Mouse (Mus musculus): ENCODE measurements around the gene Dnajc2. TPM values are rescaled to one million over a fixed set of nuclear protein-coding genes. Genes with fewer than 3 reads are reported as not detected.

Dnajc2 gene
- polyA plus RNA-seq, 1 experiment from 2014 or later: 34.2 TPM

DNA sequence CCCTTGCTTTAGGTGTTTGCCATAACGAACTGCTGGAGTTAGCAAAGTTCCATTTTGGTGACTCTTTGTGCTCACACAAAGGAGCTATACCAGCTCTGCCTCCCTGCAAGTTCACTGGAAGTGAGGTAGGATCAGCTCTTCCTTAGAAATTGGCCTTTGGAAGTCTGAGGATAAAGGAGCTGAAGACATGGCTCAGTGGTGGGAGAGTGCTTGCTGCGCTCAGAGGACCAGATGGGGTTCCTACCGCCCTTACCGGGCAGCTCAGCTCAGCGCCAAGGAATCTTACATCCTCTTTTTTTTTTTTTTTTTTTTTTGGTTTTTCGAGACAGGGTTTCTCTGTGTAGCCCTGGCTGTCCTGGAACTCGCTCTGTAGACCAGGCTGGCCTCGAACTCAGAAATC, 39.1 kb downstream of the Dnajc2 start:
- Histone ChIP-seq H3K4me2 (replicated peaks; ENCODE audit: low read depth, low read length) (no peak overlapping the region), H3K4me1 (ENCODE audit: insufficient read depth, low read depth, low read length) (no peaks in the 10 kb centered on the region), H3K9me3 (ENCODE audit: low read length) (no peaks in the 10 kb centered on the region), H3K27ac (ENCODE audit: low read length) (no peak overlapping the region), H3K9ac (replicated peaks; ENCODE audit: low read depth) (no peak overlapping the region), H3K36me3 (ENCODE audit: insufficient read depth, low read length) (peaks cover 63% of the 10 kb centered on the region), H3K4me3 (ENCODE audit: low read depth, low read length) (no peak overlapping the region), H3K27me3 (replicated peaks; ENCODE audit: insufficient read depth, low read length) (no peaks in the 10 kb centered on the region)
- ATAC-seq: no peak
- no peak for DNase-seq (ENCODE audit: low spot score)
- TF ChIP-seq CTCF (IDR thresholded peaks at IDR 0.05): no peak
- TF ChIP-seq EP300 (IDR thresholded peaks at IDR 0.05): no peak
- WGBS: 88% methylated on average over 7 of the region's 8 CpGs

DNA sequence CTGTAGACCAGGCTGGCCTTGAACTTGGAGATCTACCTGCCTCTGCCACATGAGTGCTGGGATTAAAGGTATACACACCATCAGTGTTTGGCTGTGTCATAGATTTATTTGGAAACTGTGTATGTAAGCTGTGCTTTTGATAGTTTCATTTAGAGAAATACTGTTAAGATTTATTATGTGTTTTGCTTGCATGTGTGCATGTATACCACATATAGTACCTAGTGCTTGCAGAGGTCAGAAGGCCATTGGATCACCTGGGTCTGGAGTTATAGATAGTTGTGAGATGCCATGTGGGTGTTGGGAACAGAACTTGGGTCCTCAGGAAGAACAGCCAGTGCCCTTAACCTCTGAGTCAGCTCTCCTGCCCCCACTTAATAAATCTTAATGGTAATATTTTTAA, 40.4 kb downstream of the Dnajc2 start:
- Histone ChIP-seq H3K27ac (ENCODE audit: low read length) (no peak overlapping the region), H3K36me3 (ENCODE audit: insufficient read depth, low read length) (peaks cover 67% of the 10 kb centered on the region), H3K9ac (replicated peaks; ENCODE audit: low read depth) (no peak overlapping the region), H3K9me3 (ENCODE audit: low read length) (no peaks in the 10 kb centered on the region), H3K4me3 (ENCODE audit: low read depth, low read length) (no peak overlapping the region), H3K4me1 (ENCODE audit: insufficient read depth, low read depth, low read length) (no peaks in the 10 kb centered on the region), H3K27me3 (replicated peaks; ENCODE audit: insufficient read depth, low read length) (no peaks in the 10 kb centered on the region), H3K4me2 (replicated peaks; ENCODE audit: low read depth, low read length) (no peak overlapping the region)
- no peak for TF ChIP-seq EP300 (IDR thresholded peaks at IDR 0.05)
- no peak for TF ChIP-seq CTCF (IDR thresholded peaks at IDR 0.05)
- DNase-seq (ENCODE audit: low spot score) (no peak), ATAC-seq (no peak)

DNA sequence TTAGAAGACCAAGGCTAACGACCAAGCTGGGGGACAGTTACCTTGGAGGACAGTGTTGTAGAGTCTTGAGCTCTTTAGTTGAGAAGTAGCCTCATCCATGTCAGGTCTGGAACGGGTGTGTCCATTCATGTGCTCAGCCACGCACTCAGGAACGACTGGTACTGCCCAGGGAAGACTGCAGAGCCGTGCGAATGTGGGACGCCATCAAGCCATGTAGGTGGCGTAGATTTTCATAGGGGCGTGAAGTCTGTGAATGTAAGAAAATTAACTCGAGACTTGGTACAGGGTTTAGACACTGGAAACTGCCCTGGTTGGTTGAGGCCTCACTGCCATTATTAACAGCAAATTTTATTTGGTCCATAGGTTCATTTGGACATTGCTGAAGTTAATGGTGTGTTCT, 41.4 kb downstream of the Dnajc2 start:
- 96% methylated on average over 10 of the region's 10 CpGs for WGBS
- Histone ChIP-seq H3K27me3 (replicated peaks; ENCODE audit: insufficient read depth, low read length) (no peaks in the 10 kb centered on the region), H3K9ac (replicated peaks; ENCODE audit: low read depth) (no peak overlapping the region)

DNA sequence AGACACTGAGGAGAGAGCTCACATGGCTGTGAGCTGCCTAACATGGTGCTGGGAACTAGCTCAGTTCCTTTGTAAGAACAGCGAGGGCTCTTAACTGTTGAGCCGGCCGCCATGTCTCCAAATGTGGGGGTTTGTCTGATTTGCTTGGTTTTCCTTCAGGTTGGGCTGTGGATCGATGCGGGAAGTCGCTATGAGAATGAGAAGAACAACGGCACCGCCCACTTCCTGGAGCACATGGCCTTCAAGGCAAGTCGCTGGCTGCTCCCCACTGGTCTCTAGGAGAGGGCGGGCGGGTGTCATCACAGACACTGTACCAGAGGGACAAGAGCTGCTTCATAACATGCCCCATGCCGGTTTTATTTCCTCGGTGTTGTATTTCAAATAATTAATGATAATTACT, 45.2 kb downstream of the Dnajc2 start:
- no peak for TF ChIP-seq CTCF (IDR thresholded peaks at IDR 0.05)
- TF ChIP-seq EP300 (IDR thresholded peaks at IDR 0.05): no peak
- peaks cover 37% of the 10 kb centered on the region for H3K36me3 ChIP-seq (ENCODE audit: insufficient read depth, low read length)
- H3K9me3 ChIP-seq (ENCODE audit: low read length): no peaks in the 10 kb centered on the region
- H3K4me1 ChIP-seq (ENCODE audit: insufficient read depth, low read depth, low read length): peaks cover 10% of the 10 kb centered on the region; the same call in 1 of the 2 replicates
- ATAC-seq (no peak), DNase-seq (ENCODE audit: low spot score) (no peak)
- H3K27ac ChIP-seq (ENCODE audit: low read length): no peak overlapping the region
- H3K27me3 ChIP-seq (replicated peaks; ENCODE audit: insufficient read depth, low read length): no peaks in the 10 kb centered on the region
- no peak overlapping the region for H3K4me2 ChIP-seq (replicated peaks; ENCODE audit: low read depth, low read length)
- no peak overlapping the region for H3K9ac ChIP-seq (replicated peaks; ENCODE audit: low read depth)
- H3K4me3 ChIP-seq (ENCODE audit: low read depth, low read length): no peak overlapping the region
- WGBS: 82% methylated on average over 13 of the region's 13 CpGs

More for the DNA sequence above, 41.4 kb downstream of the Dnajc2 start:
- Histone ChIP-seq H3K27ac (ENCODE audit: low read length) (no peak overlapping the region), H3K4me3 (ENCODE audit: low read depth, low read length) (no peak overlapping the region), H3K4me2 (replicated peaks; ENCODE audit: low read depth, low read length) (no peak overlapping the region), H3K4me1 (ENCODE audit: insufficient read depth, low read depth, low read length) (no peaks in the 10 kb centered on the region), H3K9me3 (ENCODE audit: low read length) (no peaks in the 10 kb centered on the region), H3K36me3 (ENCODE audit: insufficient read depth, low read length) (peaks cover 65% of the 10 kb centered on the region)
- no peak for DNase-seq (ENCODE audit: low spot score)
- TF ChIP-seq CTCF (IDR thresholded peaks at IDR 0.05): no peak
- TF ChIP-seq EP300 (IDR thresholded peaks at IDR 0.05): no peak
- ATAC-seq: no peak

DNA sequence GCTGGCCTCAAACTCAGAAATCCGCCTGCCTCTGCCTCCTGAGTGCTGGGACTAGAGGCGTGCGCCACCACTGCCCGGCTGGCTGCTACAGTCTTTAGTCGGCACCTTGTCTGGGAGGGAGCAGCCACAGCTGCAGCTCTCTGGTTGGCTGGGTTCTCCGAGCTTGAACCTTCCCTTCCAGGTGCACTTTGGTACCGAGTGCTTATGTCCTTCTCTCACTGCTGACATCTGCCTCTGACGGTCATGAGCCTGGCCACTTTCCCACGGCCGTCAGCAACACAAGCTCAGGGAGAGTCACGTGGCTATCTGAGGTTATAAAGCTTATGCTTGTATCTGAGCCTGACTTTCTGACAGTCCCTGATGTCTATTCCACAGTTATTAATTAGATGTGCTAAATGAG, 45.9 kb downstream of the Dnajc2 start:
- H3K4me2 ChIP-seq (replicated peaks; ENCODE audit: low read depth, low read length): no peak overlapping the region
- peaks cover 10% of the 10 kb centered on the region; the same call in 1 of the 2 replicates for H3K4me1 ChIP-seq (ENCODE audit: insufficient read depth, low read depth, low read length)
- H3K27ac ChIP-seq (ENCODE audit: low read length): no peak overlapping the region
- H3K9ac ChIP-seq (replicated peaks; ENCODE audit: low read depth): no peak overlapping the region
- no peaks in the 10 kb centered on the region for H3K9me3 ChIP-seq (ENCODE audit: low read length)
- no peak for TF ChIP-seq CTCF (IDR thresholded peaks at IDR 0.05)
- TF ChIP-seq EP300 (IDR thresholded peaks at IDR 0.05): no peak
- DNase-seq (ENCODE audit: low spot score) (no peak), ATAC-seq (no peak)
- H3K36me3 ChIP-seq (ENCODE audit: insufficient read depth, low read length): peaks cover 29% of the 10 kb centered on the region
- no peaks in the 10 kb centered on the region for H3K27me3 ChIP-seq (replicated peaks; ENCODE audit: insufficient read depth, low read length)
- WGBS: 87% methylated on average over 11 of the region's 11 CpGs
- no peak overlapping the region for H3K4me3 ChIP-seq (ENCODE audit: low read depth, low read length)

DNA sequence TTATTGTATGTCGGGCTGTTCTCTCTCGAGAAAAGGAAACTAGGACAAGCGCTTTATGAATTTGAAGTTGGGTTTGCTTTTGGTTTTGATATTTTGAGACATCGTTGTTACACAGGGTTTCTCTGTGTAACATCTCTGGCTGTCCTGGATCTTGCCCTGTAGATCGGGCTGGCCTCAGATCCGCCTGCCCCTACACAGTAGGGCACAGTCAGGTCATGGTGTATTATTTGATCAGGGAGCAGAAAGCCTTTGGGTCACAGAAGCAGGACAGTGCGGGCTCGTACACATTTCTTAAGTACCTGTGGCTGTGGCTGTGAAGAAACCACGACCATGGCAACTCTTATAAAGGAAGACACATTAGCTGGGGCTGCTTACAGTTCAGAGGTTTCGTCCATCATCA, 47.4 kb downstream of the Dnajc2 start:
- peak overlapping the region; percentile 73 for H3K4me2 ChIP-seq (replicated peaks; ENCODE audit: low read depth, low read length)
- H3K27ac ChIP-seq (ENCODE audit: low read length): no peak overlapping the region
- DNase-seq (ENCODE audit: low spot score) (peak; percentile 6), ATAC-seq (no peak)
- 12% methylated on average over 10 of the region's 10 CpGs for WGBS
- peak overlapping the region; percentile 88 for H3K9ac ChIP-seq (replicated peaks; ENCODE audit: low read depth)
- H3K4me1 ChIP-seq (ENCODE audit: insufficient read depth, low read depth, low read length): peaks cover 10% of the 10 kb centered on the region; the same call in 1 of the 2 replicates
- peak overlapping the region; percentile 91 for H3K4me3 ChIP-seq (ENCODE audit: low read depth, low read length)
- H3K27me3 ChIP-seq (replicated peaks; ENCODE audit: insufficient read depth, low read length): no peaks in the 10 kb centered on the region
- H3K36me3 ChIP-seq (ENCODE audit: insufficient read depth, low read length): peaks cover 16% of the 10 kb centered on the region; the same call in 1 of the 2 replicates
- no peaks in the 10 kb centered on the region for H3K9me3 ChIP-seq (ENCODE audit: low read length)
- no peak for TF ChIP-seq CTCF (IDR thresholded peaks at IDR 0.05)
- no peak for TF ChIP-seq EP300 (IDR thresholded peaks at IDR 0.05)

All from lung, postnatal 0 days (tissue).